Mouse (Mus musculus) T-helper 2 cell (primary cell): Measurements from ENCODE around the gene Jag2.

Experiments
- in situ Hi-C: fragments of 300-600 bp; cut with MboI, MseI; formaldehyde crosslinking; loops from one replicate; pipeline ENCODE4 v1.15.1; 2025; ENCODE audit warnings: high pct_unique_total_duplicates

Gene Jag2

GRCm38 (mm10) chr12:112908991-112909390 is 20.6 kb downstream of the Jag2 start:
- in situ Hi-C loops = no loop called here

- in situ Hi-C loops = no loop called here
These were observed 24.6 kb downstream of the Jag2 start for GRCm38 (mm10) chr12:112905001-112905400.

GRCm38 (mm10) chr12:112903941-112904340 is 25.6 kb downstream of the Jag2 start:
- in situ Hi-C loops = no loop called here

DNA sequence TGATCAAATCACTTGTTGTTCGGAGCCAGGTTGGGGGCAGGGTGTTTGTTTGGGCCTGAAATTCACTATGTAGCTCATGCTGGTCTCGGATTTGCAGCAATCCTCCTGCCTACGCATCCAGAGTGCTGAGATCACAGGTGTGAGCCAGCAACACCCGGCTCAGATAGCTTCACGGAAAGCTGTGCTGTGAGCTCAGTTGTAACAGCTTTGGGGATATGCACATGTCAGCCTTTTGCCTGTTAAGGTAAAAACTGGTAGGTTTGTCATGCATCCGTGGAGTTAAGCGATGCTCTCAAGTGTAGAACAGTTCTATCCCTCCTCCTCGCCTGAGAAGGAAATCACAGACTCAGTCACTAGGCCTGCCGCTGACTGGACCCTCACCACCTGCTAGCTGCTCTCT is 28.9 kb downstream of the Jag2 start:
- in situ Hi-C loops = no loop called here

DNA sequence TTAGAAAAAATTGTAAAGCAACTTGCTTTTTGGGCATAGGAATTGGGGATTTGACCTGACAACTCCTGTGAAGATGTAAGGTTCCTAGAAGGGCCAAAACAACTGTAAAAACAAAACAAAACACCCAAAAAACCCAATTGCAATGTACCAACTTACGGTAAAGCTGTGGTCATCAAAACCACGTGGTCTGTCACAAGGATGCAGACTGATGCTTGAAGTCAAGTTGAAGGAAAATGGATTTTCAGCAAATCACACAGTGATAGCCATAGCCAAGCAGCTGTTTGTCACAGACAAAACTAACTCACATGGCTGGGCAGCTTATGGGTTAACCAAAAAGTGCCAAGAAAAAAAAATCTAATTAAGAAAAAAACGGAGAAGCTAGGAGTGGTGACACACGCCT is 30.6 kb downstream of the Jag2 start:
- in situ Hi-C loops = no loop called here

DNA sequence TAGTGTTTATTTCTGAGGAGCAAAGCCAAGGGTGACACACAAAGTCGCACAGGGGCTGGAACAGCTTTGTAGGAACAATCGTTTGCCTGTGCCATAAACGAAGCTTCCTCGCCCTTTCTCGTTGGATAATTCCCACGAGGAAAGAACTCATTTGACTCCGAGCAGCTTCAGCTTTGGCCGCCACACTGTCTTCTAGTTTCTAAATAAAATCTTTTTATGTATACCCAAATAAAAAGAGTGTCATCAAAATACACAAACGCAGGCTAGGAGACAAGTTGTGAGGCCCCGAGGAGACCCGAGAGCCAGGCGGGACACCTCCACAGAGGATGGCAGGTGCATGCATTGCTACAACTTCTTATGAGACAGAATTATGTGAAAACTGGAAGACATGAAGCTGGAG is 31.2 kb downstream of the Jag2 start:
- in situ Hi-C loops = no loop called here

DNA sequence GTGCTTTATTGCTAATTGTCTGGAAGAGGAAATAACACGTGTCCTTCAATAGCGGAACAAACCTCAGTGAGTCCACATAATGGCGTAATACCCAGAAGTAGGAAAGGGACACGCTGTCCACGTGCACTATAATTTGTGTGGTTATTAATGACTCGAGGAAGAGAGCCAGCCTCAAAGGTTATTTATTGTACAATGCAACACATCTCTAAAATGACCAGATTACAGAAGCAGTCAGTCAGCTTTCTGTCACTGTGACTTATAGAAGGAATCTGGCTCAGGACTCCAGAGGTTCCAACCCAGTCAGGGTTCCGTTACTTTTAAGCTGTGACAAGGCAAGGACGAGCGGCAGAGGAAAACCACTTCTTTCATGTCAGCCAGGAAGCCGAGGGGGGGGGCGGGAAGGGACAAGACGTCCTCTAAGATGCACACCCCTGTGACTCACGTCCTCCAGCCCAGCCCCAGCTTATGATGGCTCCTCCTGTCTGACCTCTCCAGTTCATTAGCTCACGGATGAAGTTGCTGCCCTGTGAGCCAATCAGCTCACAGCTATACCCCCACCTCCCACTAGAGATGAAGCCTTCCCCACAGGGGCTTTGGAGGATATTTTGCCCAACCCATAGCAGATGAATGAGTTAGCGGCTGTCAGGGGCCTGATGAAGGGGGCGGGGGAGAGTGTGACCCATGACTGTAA is 31.9 kb downstream of the Jag2 start:
- in situ Hi-C loops = no loop called here

DNA sequence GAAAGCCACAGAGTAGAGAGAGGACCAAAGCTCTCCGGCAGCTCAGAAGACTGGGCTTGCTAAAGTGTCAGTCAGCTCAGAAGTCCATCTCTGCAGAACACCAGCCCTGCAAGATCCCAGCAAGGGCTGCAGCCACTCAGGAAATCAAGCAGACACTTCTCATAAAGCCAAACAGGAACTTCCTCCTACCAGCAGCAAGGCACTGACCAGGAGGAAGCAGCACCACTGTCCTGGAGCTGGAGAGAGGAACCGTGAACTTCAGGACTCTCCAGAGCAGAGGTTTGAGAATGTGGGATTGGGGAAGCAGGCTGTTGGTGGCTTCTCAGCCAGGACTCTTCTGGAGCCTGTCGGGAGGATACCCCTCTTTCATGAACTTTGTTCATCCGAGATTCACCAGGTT is 34.6 kb downstream of the Jag2 start:
- in situ Hi-C loops = no loop called here

GRCm38 (mm10) chr12:112894303-112894884 is 35.2 kb downstream of the Jag2 start:
- in situ Hi-C loops = no loop called here

DNA sequence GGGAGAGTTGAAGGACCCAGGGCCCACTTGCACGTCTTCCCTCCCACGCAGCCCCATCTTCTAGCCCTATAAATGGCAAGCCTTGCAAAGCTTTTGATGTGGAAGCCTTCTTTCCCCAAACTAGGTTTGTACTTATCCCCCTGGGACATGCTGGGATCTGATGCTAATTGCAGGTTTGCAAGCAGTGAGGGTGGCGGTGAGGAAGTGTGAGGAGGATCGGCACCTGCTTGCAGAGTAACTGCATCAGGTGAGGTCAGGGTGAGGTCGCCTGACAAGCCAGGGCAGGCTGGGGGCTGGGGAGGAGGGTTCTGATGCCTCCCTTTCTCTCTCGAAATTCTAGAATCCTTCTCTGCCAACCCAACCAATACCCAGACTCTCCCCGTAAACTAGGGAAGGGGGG is 44.1 kb downstream of the Jag2 start:
- in situ Hi-C loops = no loop called here

DNA sequence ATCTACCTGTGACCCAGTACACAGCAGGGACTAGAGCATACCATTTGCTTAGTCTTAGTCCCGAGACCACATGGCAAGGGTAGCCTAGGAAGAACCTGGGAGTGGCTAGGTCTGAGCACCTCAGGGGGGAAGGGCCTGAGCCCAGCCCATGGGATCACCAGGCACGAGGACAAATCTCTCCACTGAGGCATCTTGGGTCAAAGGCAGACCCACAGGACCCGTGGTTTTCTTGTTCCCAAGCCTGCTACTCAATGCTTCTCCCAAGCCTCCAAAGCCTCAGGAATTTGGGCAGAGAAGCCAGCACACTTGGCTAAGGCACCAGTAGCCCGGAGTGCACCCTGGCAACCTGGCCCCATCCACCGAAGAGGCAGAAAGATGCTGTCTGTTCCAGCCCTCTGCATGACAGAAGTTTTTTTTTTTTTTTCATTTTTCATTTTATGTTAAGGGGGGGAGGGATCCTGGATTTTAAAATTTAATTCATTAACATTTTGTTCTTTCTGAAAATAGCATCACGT is 48.2 kb downstream of the Jag2 start:
- in situ Hi-C loops = no loop called here

DNA sequence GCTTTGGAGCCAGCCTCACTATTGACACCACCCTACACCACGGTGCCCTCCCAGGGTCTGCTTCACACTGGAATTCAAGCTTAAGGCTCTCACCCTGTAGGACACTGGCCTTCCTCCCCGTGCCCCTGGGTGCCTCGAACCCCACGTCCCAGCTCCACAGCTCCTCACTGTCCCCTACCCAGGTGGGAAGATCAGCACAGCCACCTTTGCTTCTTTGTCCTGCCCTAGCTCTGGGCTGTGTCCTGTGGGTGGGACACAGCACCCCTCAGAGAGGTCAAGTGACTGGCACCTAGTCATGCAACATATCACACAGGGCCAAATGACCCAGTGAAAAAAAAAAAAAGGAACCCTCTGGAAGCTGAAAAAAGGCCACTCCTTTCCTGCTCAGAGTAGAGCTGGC is 48.9 kb downstream of the Jag2 start:
- in situ Hi-C loops = no loop called here

DNA sequence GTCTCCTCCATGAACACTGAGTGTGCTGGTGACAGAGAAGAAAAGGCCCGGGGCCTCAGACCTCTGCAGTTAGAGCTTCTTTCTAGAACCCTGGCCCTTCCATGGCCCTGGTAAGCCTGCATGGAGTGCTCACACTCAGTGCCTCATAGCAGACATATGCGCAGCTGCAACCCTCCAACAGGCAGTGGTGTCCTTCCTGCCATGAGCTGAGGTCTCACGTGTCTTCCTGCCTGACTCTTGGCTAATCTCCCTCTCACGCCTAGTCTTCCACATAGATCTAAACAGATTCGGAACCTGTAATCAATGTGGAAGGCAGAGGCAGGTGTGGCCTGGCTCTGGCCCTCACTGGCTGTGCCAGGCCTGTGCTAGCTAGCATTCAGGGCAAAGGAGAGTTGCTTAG is 49.8 kb downstream of the Jag2 start:
- in situ Hi-C loops = loop anchor here (5.0 to 10.0 kb wide), 3 partner anchors 68 to 115 kb away; partner anchors contain the start of gene Clba1

GRCm38 (mm10) chr12:112877607-112878020 is 52.0 kb downstream of the Jag2 start:
- in situ Hi-C loops = loop anchor here (5.0 to 10.0 kb wide), 3 partner anchors 70 to 117 kb away; partner anchors contain the start of gene Clba1

- in situ Hi-C loops = loop anchor here (5.0 to 10.0 kb wide), 3 partner anchors 70 to 118 kb away; partner anchors contain the start of gene Clba1
These were observed 52.5 kb downstream of the Jag2 start for GRCm38 (mm10) chr12:112877073-112877576.

DNA sequence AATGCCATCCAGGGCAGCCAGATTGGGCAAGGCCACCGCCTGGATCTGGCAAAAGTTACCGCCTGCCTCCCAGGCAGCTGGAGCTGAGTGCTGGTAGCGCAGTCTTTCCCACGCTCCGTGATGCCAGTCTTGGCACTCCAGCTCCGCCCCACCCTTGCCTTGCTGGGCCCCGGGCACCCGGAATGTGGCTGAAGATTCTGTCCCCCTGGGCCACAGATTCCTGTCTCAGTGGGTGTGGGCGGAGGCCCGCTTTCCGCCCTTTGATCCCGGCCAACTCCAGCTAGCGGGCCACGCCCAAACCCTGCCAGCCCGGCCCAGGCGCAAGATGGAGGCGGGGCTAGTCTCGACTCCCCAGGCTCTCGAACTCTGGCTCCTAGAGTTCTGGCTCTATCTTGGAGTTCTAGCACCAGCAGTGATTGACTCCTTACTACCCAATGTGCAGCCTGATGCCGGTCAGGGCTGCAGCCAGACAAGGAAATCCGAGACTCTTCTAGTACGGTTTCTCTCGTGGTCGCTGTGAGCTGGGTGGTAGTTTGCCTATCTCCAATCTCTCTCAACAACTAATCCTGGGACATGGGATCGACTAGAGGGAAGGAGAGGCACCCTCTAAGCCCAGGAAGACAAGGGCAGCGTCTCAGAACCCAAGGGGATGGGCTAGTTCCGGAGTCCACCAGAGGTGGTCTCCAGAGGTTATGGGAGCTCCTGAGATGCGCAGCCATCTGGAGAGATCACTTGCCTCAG is 53.1 kb downstream of the Jag2 start:
- in situ Hi-C loops = loop anchor here (5.0 to 10.0 kb wide), 3 partner anchors 69 to 118 kb away; partner anchors contain the start of gene Clba1

DNA sequence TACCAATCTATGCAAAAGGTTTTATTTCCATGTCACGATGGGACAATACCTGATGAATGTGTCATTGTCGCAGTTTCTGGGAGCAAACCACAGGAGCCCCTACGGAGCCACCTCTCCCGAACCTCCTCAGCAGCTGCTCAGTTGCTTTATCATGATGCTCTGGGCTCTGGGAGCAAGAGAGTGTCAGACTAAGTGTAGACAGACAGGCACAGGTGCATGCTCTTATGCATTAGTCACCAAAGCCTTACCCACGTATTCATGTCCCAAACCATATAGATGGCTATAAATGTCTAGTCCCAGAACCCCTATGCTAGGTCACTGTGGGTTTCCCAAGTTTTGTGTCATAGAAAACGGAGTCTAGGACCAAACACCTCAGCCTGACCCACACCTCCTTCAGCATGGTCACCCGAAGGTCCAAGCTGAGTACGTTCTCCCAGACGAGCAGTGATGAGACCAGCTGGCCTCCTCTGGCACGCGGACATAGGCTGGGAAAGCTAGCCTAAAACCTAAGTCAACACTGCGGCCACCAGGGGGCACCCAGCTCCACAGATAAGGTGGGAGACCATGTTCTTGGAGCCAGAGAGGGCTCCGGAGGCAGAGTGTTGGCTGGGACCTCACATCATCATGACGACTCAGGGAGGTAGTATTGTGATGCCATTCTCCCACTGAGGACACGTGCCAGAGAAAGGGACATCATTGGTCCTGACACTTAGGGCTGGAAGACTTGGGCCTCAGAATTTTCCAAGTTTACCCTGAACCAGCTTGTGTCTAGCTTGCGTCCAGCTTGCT is 54.2 kb downstream of the Jag2 start:
- in situ Hi-C loops = loop anchor here (5.0 to 10.0 kb wide), 3 partner anchors 68 to 119 kb away; partner anchors contain the start of gene Clba1

GRCm38 (mm10) chr12:112874199-112874598 is 55.4 kb downstream of the Jag2 start:
- in situ Hi-C loops = loop anchor here (5.0 to 10.0 kb wide), 2 partner anchors 121 to 273 kb away; partner anchors contain the start of gene Crip1

- in situ Hi-C loops = loop anchor here (5.0 to 10.0 kb wide), 2 partner anchors 121 to 274 kb away; partner anchors contain the start of gene Crip1
These were observed 56.0 kb downstream of the Jag2 start for GRCm38 (mm10) chr12:112873452-112874190.

GRCm38 (mm10) chr12:112872991-112873390 is 56.6 kb downstream of the Jag2 start:
- in situ Hi-C loops = loop anchor here (5.0 to 10.0 kb wide), 2 partner anchors 122 to 274 kb away; partner anchors contain the start of gene Crip1
